Mouse (Mus musculus) layer of hippocampus, adult 2 months (tissue): ENCODE measurements around the gene D930048N14Rik. TPM values are rescaled to one million over a fixed set of nuclear protein-coding genes. Genes with fewer than 3 reads are reported as not detected.
"Not testable (repeated sequence)": the region's sequence is repeated elsewhere in the genome, so short reads cannot be mapped to it uniquely, and the experiment has no call there.

Experiments used
- DNase-seq, 2 experiments: peaks; one replicate each; pipeline ENCODE4 v3.0.0; 2022; ENCODE audit warnings: low spot score in 2 of 2
- H3K27ac ChIP-seq: fragments of 200-600 bp; 2 replicates; pipeline ENCODE4 v1.8.1; 2022
- H3K4me3 ChIP-seq: fragments of 200-600 bp; 2 replicates; pipeline ENCODE4 v1.8.1; 2022; ENCODE audit warnings: mild to moderate bottlenecking
- CTCF ChIP-seq: fragments of 200-600 bp; conservative IDR thresholded peaks from 2 replicates; pipeline ENCODE4 v1.8.1; 2022; ENCODE audit warnings: antibody characterized with exemption, mild to moderate bottlenecking, moderate library complexity
- total RNA-seq, 2 experiments: library from RNA; stranded (reverse); gene quantifications; 2 replicates each; pipeline ENCODE4 v1.2.3; 2021

D930048N14Rik gene
- total RNA-seq, 2 experiments from 2014 or later: 1.4 to 2.4 TPM

GRCm38 (mm10) chr11:51670846-51671245 lies 20.1 kb downstream of the D930048N14Rik start:
- TF ChIP-seq CTCF: no peak
- H3K27ac ChIP-seq: no peak overlapping the region
- no peak overlapping the region for H3K4me3 ChIP-seq
- DNase-seq: no peak

GRCm38 (mm10) chr11:51671376-51671775 lies 20.6 kb downstream of the D930048N14Rik start:
- no peak for DNase-seq
- no peak for TF ChIP-seq CTCF
- Histone ChIP-seq H3K27ac (no peak overlapping the region), H3K4me3 (no peak overlapping the region)

GRCm38 (mm10) chr11:51673291-51673690 lies 22.5 kb downstream of the D930048N14Rik start:
- no peak overlapping the region for H3K27ac ChIP-seq
- no peak overlapping the region for H3K4me3 ChIP-seq
- DNase-seq: no peak
- no peak for TF ChIP-seq CTCF

- Histone ChIP-seq H3K27ac (no peak overlapping the region), H3K4me3 (no peak overlapping the region)
- no peak for DNase-seq
- no peak for TF ChIP-seq CTCF
Measured at GRCm38 (mm10) chr11:51675386-51675785, 24.6 kb downstream of the D930048N14Rik start.

GRCm38 (mm10) chr11:51677737-51678418 lies 27.1 kb downstream of the D930048N14Rik start:
- no peak for TF ChIP-seq CTCF
- H3K27ac ChIP-seq: no peak overlapping the region
- no peak overlapping the region for H3K4me3 ChIP-seq
- no peak for DNase-seq

- TF ChIP-seq CTCF: no peak
- Histone ChIP-seq H3K4me3 (no peak overlapping the region), H3K27ac (no peak overlapping the region)
- no peak for DNase-seq
Measured at GRCm38 (mm10) chr11:51679466-51679865, 28.7 kb downstream of the D930048N14Rik start.

GRCm38 (mm10) chr11:51681324-51681975 lies 30.7 kb downstream of the D930048N14Rik start:
- DNase-seq: peak; percentile 89 to 93
- peak; percentile 96 for TF ChIP-seq CTCF
- Histone ChIP-seq H3K27ac (no peak overlapping the region), H3K4me3 (no peak overlapping the region)

GRCm38 (mm10) chr11:51681976-51682374 lies 31.2 kb downstream of the D930048N14Rik start:
- no peak for TF ChIP-seq CTCF
- Histone ChIP-seq H3K4me3 (no peak overlapping the region), H3K27ac (no peak overlapping the region)
- no peak for DNase-seq

- peak; percentile 100 for DNase-seq
- peak within 1 kb of the TSS; percentile 96 for H3K4me3 ChIP-seq
- H3K27ac ChIP-seq: peak within 1 kb of the TSS; percentile 100
- TF ChIP-seq CTCF: no peak
Measured at GRCm38 (mm10) chr11:51688330-51689328, 37.9 kb downstream of the D930048N14Rik start, which contains the start of gene 0610009B22Rik. Gene 0610009B22Rik (minus strand): TSS chr11:51688874.

GRCm38 (mm10) chr11:51689343-51689742 lies 38.6 kb downstream of the D930048N14Rik start:
- Histone ChIP-seq H3K27ac (peak overlapping the region; percentile 100), H3K4me3 (peak overlapping the region; percentile 96)
- no peak for DNase-seq
- TF ChIP-seq CTCF: no peak

- DNase-seq, H3K27ac ChIP-seq, H3K4me3 ChIP-seq: not testable (repeated sequence)
- TF ChIP-seq CTCF: peak; percentile 30
Measured at GRCm38 (mm10) chr11:51690597-51690996, 39.8 kb downstream of the D930048N14Rik start.

GRCm38 (mm10) chr11:51694984-51695383 lies 44.2 kb downstream of the D930048N14Rik start:
- H3K27ac ChIP-seq: no peak overlapping the region
- DNase-seq: no peak
- no peak for TF ChIP-seq CTCF
- no peak overlapping the region for H3K4me3 ChIP-seq

- TF ChIP-seq CTCF: no peak
- no peak overlapping the region for H3K4me3 ChIP-seq
- DNase-seq: no peak
- H3K27ac ChIP-seq: no peak overlapping the region
Measured at GRCm38 (mm10) chr11:51702831-51703230, 52.1 kb downstream of the D930048N14Rik start.
